Mouse (Mus musculus) cerebellum, adult 2 months (tissue): ENCODE data around the gene Tspan18.

Experiments used
- CTCF ChIP-seq: fragments of 200-500 bp; IDR thresholded peaks from 2 replicates; pipeline ENCODE4 v1.5.1; 2011; ENCODE audit warnings: low read depth, mild to moderate bottlenecking, control low read depth, low read length, moderate library complexity, borderline replicate concordance; ENCODE audit not compliant: insufficient read depth
- POLR2A ChIP-seq: fragments of 200-500 bp; IDR thresholded peaks from 2 replicates; pipeline ENCODE4 v1.6.1; 2011; ENCODE audit warnings: low read length, control low read depth, borderline replicate concordance; ENCODE audit not compliant: insufficient read depth

DNA sequence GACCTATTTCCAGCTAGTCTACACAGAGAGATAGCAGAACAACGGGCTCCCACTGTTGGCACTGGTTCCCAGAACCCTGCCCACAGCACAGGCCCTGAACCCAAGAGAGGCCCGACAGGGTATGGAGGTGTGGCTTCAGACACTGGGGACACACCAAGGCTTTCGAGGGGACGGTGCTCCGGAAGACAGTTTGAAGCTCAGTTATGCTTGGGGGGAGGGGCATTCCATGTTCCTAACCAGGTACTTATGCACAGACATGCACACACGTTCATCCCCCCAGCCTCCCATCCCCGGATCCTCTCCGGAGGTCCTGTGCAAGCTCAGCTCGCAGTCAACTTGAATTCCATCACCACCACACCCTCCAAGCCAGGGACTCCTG lies 142.1 kb downstream of the Tspan18 start:
- no peak for TF ChIP-seq POLR2A
- no peak for TF ChIP-seq CTCF
